Mouse (Mus musculus): ENCODE results near the gene Tex29. TPM values are rescaled to one million over a fixed set of nuclear protein-coding genes. Genes with fewer than 3 reads are reported as not detected.
A peak's percentile ranks its signal among the peaks of the same experiment; 100 is the strongest.
"Not testable (repeated sequence)": the region's sequence is repeated elsewhere in the genome, so short reads cannot be mapped to it uniquely, and the experiment has no call there.

The Tex29 gene
- total and polyA plus RNA-seq, 3 experiments = not detected

- H3K79me2 ChIP-seq (ENCODE audit: control insufficient read depth, insufficient read depth, low read length, poor library complexity) = no peaks in the 10 kb centered on the region
- DNase-seq (ENCODE audit: low read depth, low spot score) = no peak
- H3K9ac ChIP-seq (ENCODE audit: control insufficient read depth, low read depth, low read length, poor library complexity, severe bottlenecking) = no peak overlapping the region
- TF ChIP-seq SMC3 (IDR thresholded peaks at IDR 0.05; ENCODE audit: low read depth, low read length) (0 out of 2 replicates have a peak, but pooled peaks have one; percentile 23), ELF1 (IDR thresholded peaks at IDR 0.05; ENCODE audit: low read depth, low read length) (no peak), SIN3A (IDR thresholded peaks at IDR 0.05; ENCODE audit: low read length) (no peak), ZKSCAN1 (IDR thresholded peaks at IDR 0.05; ENCODE audit: low read depth, low read length) (no peak), CTCF (IDR thresholded peaks at IDR 0.05 in 2 of 3, conservative IDR thresholded peaks at IDR 0.05 in 1 of 3; ENCODE audit: control insufficient read depth in 1 of 3, insufficient read depth in 1 of 3, low read depth in 2 of 3, low read length in 3 of 3, poor library complexity in 1 of 3, severe bottlenecking in 1 of 3) (peak; percentile 38 to 53 (median 51)), USF1 (IDR thresholded peaks at IDR 0.05; ENCODE audit: low read depth, low read length) (no peak), RAD21 (IDR thresholded peaks at IDR 0.05; ENCODE audit: low read depth, low read length) (peak; percentile 14; the same call in 1 of the 2 replicates), TAL1 (IDR thresholded peaks at IDR 0.05; ENCODE audit: low read length) (no peak), TCF12 (IDR thresholded peaks at IDR 0.05; ENCODE audit: low read depth, low read length) (no peak), POLR2AphosphoS5 (IDR thresholded peaks at IDR 0.05; ENCODE audit: borderline replicate concordance, low read depth, low read length) (no peak), GATA1 (IDR thresholded peaks at IDR 0.05; ENCODE audit: low read depth, low read length) (no peak), MAZ (IDR thresholded peaks at IDR 0.05; ENCODE audit: low read depth, low read length) (no peak)
- no peak overlapping the region for H3K27ac ChIP-seq (ENCODE audit: control insufficient read depth, low read depth, low read length)
- H3K36me3 ChIP-seq (ENCODE audit: control insufficient read depth in 1 of 2, insufficient read depth in 2 of 2, low read length in 2 of 2) = no peaks in the 10 kb centered on the region
- no peak overlapping the region for H3K4me3 ChIP-seq (ENCODE audit: control insufficient read depth in 1 of 2, insufficient read depth in 1 of 2, low read depth in 2 of 2, low read length in 2 of 2)
- no peaks in the 10 kb centered on the region for H3K27me3 ChIP-seq (ENCODE audit: control insufficient read depth in 1 of 2, insufficient read depth in 2 of 2, low read length in 2 of 2)
- no peaks in the 10 kb centered on the region for H3K4me1 ChIP-seq (ENCODE audit: control insufficient read depth in 1 of 2, insufficient read depth in 2 of 2, low read length in 2 of 2)
- no peaks in the 10 kb centered on the region for H3K9me3 ChIP-seq (replicated peaks; ENCODE audit: insufficient read depth, low read length)
Observed at GRCm38 (mm10) chr8:11867832-11868231, 27.6 kb downstream of the Tex29 start.

DNA sequence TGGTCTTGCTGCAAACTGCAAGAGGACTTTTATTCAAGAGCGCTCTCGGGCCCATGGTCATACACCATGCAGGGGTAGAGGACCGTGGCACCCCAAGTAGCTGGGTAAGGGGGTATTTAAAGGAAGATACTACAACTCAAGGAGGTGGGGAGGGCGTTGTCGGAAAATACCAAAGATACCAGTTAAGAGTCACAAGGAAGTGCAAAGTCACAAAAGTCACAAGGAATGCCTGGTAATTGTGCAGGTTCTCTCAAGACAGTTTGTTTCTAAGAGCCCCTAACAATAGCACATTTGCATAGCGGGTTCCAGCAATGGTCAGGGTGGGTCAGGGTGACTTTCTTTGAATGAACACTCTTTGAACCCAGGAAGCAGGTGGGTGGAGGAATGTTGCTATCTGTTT lies 34.0 kb downstream of the Tex29 start:
- not testable (repeated sequence) for H3K9ac ChIP-seq (ENCODE audit: control insufficient read depth, low read depth, low read length, poor library complexity, severe bottlenecking); H3K79me2 ChIP-seq (ENCODE audit: control insufficient read depth, insufficient read depth, low read length, poor library complexity); H3K9me3 ChIP-seq (replicated peaks; ENCODE audit: insufficient read depth, low read length); H3K36me3 ChIP-seq (ENCODE audit: control insufficient read depth in 1 of 2, insufficient read depth in 2 of 2, low read length in 2 of 2); H3K27ac ChIP-seq (ENCODE audit: control insufficient read depth, low read depth, low read length); DNase-seq (ENCODE audit: low read depth, low spot score); H3K4me3 ChIP-seq (ENCODE audit: control insufficient read depth in 1 of 2, insufficient read depth in 1 of 2, low read depth in 2 of 2, low read length in 2 of 2); H3K27me3 ChIP-seq (ENCODE audit: control insufficient read depth in 1 of 2, insufficient read depth in 2 of 2, low read length in 2 of 2); H3K4me1 ChIP-seq (ENCODE audit: control insufficient read depth in 1 of 2, insufficient read depth in 2 of 2, low read length in 2 of 2)

- TF ChIP-seq MYC (IDR thresholded peaks at IDR 0.05; ENCODE audit: low read depth, low read length) (no peak), POLR2AphosphoS2 (IDR thresholded peaks at IDR 0.05; ENCODE audit: low read length) (no peak), BHLHE40 (IDR thresholded peaks at IDR 0.05; ENCODE audit: borderline replicate concordance, low read depth, low read length) (no peak), ETS1 (IDR thresholded peaks at IDR 0.05; ENCODE audit: low read depth, low read length) (no peak), USF2 (IDR thresholded peaks at IDR 0.05; ENCODE audit: borderline replicate concordance in 1 of 2, insufficient read depth in 1 of 2, low read depth in 1 of 2, low read length in 2 of 2) (no peak), NRF1 (IDR thresholded peaks at IDR 0.05; ENCODE audit: insufficient read depth, low read depth, low read length, poor library complexity, severe bottlenecking) (no peak), CHD2 (IDR thresholded peaks at IDR 0.05; ENCODE audit: low read length) (no peak), UBTF (IDR thresholded peaks at IDR 0.05; ENCODE audit: borderline replicate concordance, insufficient read depth, low read depth, low read length) (no peak), MAFK (IDR thresholded peaks at IDR 0.05; ENCODE audit: borderline replicate concordance, low read depth, low read length) (no peak), USF1 (IDR thresholded peaks at IDR 0.05; ENCODE audit: low read depth, low read length) (no peak), POLR2AphosphoS5 (IDR thresholded peaks at IDR 0.05; ENCODE audit: borderline replicate concordance, low read depth, low read length) (no peak), RAD21 (IDR thresholded peaks at IDR 0.05; ENCODE audit: low read depth, low read length) (no peak), TBP (IDR thresholded peaks at IDR 0.05; ENCODE audit: low read depth, low read length) (no peak)
- Histone ChIP-seq H3K27ac (ENCODE audit: control insufficient read depth, low read depth, low read length) (no peak overlapping the region), H3K27me3 (ENCODE audit: control insufficient read depth in 1 of 2, insufficient read depth in 2 of 2, low read length in 2 of 2) (no peaks in the 10 kb centered on the region), H3K4me1 (ENCODE audit: control insufficient read depth in 1 of 2, insufficient read depth in 2 of 2, low read length in 2 of 2) (no peaks in the 10 kb centered on the region), H3K4me3 (ENCODE audit: control insufficient read depth in 1 of 2, insufficient read depth in 1 of 2, low read depth in 2 of 2, low read length in 2 of 2) (no peak overlapping the region), H3K9me3 (replicated peaks; ENCODE audit: insufficient read depth, low read length) (no peaks in the 10 kb centered on the region), H3K9ac (ENCODE audit: control insufficient read depth, low read depth, low read length, poor library complexity, severe bottlenecking) (no peak overlapping the region), H3K36me3 (ENCODE audit: control insufficient read depth in 1 of 2, insufficient read depth in 2 of 2, low read length in 2 of 2) (no peaks in the 10 kb centered on the region), H3K79me2 (ENCODE audit: control insufficient read depth, insufficient read depth, low read length, poor library complexity) (no peaks in the 10 kb centered on the region)
- DNase-seq (ENCODE audit: low read depth, low spot score) = no peak
Observed at GRCm38 (mm10) chr8:11884646-11885045, 44.4 kb downstream of the Tex29 start.

Data from MEL (cell line).